Mouse (Mus musculus) CH12.LX (cell line): ENCODE data around the gene Ldah. TPM values are rescaled to one million over a fixed set of nuclear protein-coding genes. Genes with fewer than 3 reads are reported as not detected.

Experiments
- DNase-seq: peaks from one replicate; pipeline ENCODE4 v3.0.0-alpha.2; 2013; ENCODE audit errors: extremely low read depth
- H3K27ac ChIP-seq: 2 replicates; pipeline ENCODE4 v1.5.1; 2012; ENCODE audit warnings: low read depth, mild to moderate bottlenecking, control low read depth, moderate library complexity; ENCODE audit not compliant: insufficient read depth
- H3K27me3 ChIP-seq: replicated peaks from 2 replicates; pipeline ENCODE3; 2012; ENCODE audit warnings: inconsistent platforms
- H3K36me3 ChIP-seq, 2 experiments: replicated peaks in 1 of 2; 2 replicates each; pipeline versions ENCODE3 to v1.6.1; 2012; ENCODE audit warnings: inconsistent platforms in 1 of 2, low read length in 1 of 2, mild to moderate bottlenecking in 1 of 2, mixed read lengths in 1 of 2, moderate library complexity in 1 of 2; ENCODE audit not compliant: control insufficient read depth in 1 of 2, insufficient read depth in 1 of 2
- H3K4me1 ChIP-seq, 2 experiments: 2 replicates each; pipeline ENCODE4 v1.6.1; 2012; ENCODE audit warnings: inconsistent platforms in 1 of 2, moderate library complexity in 1 of 2; ENCODE audit not compliant: insufficient read depth in 2 of 2, control insufficient read depth in 1 of 2
- H3K4me2 ChIP-seq: 2 replicates; pipeline ENCODE4 v1.6.1; 2012; ENCODE audit warnings: low read depth, mild to moderate bottlenecking, control low read depth; ENCODE audit not compliant: poor library complexity, insufficient read depth, severe bottlenecking
- H3K4me3 ChIP-seq, 3 experiments: fragments of 150-350 bp in 1 of 3; sonication (generic) in 1 of 3; replicated peaks in 1 of 3; 2 replicates each; pipeline versions ENCODE3 to v1.5.1; 2011 to 2012; ENCODE audit warnings: low read depth in 2 of 3, low read length in 2 of 3, mild to moderate bottlenecking in 2 of 3, moderate library complexity in 2 of 3, control low read depth in 1 of 3, improper control_type of control experiment in 1 of 3, inconsistent platforms in 1 of 3, mixed read lengths in 1 of 3; ENCODE audit not compliant: poor library complexity in 1 of 3
- H3K79me2 ChIP-seq: replicated peaks from 2 replicates; pipeline ENCODE4 v1.6.1; 2012; ENCODE audit warnings: mild to moderate bottlenecking, moderate library complexity; ENCODE audit not compliant: control insufficient read depth, poor library complexity, insufficient read depth, severe bottlenecking; ENCODE audit errors: extremely low read depth
- H3K9ac ChIP-seq: 2 replicates; pipeline ENCODE4 v1.6.1; 2012; ENCODE audit warnings: low read depth, mild to moderate bottlenecking, control low read depth, moderate library complexity; ENCODE audit not compliant: insufficient read depth
- H3K9me3 ChIP-seq: replicated peaks from 2 replicates; pipeline ENCODE3; 2012; ENCODE audit warnings: low read length, inconsistent platforms, mixed read lengths
- BHLHE40 ChIP-seq: IDR thresholded peaks from 2 replicates; pipeline ENCODE4 v1.6.1; 2011; ENCODE audit warnings: mild to moderate bottlenecking, low read depth, low read length, improper control_type of control experiment
- CHD1 ChIP-seq: IDR thresholded peaks from 2 replicates; pipeline ENCODE4 v1.6.1; 2012; ENCODE audit warnings: low read depth, low read length, improper control_type of control experiment, inconsistent platforms
- CHD2 ChIP-seq: IDR thresholded peaks from 2 replicates; pipeline ENCODE4 v1.6.1; 2011; ENCODE audit warnings: low read length, improper control_type of control experiment
- CTCF ChIP-seq, 2 experiments: IDR thresholded peaks in 1 of 2; conservative IDR thresholded peaks in 1 of 2; 2 replicates each; pipeline ENCODE4 v1.5.1; 2011 to 2012; ENCODE audit warnings: low read depth in 2 of 2, low read length in 2 of 2, improper control_type of control experiment in 1 of 2, inconsistent platforms in 1 of 2, mild to moderate bottlenecking in 1 of 2, moderate library complexity in 1 of 2
- ELF1 ChIP-seq: IDR thresholded peaks from 2 replicates; pipeline ENCODE4 v1.6.1; 2014; ENCODE audit warnings: low read depth, mild to moderate bottlenecking, inconsistent platforms, low read length, improper control_type of control experiment
- ETS1 ChIP-seq: conservative IDR thresholded peaks from 2 replicates; pipeline ENCODE4 v1.6.1; 2012; ENCODE audit warnings: low read depth, mild to moderate bottlenecking, inconsistent platforms, low read length, improper control_type of control experiment, moderate library complexity
- GABPA ChIP-seq: IDR thresholded peaks from 2 replicates; pipeline ENCODE4 v1.6.1; 2012; ENCODE audit warnings: low read depth, low read length, improper control_type of control experiment, inconsistent platforms; ENCODE audit not compliant: insufficient replicate concordance
- JUN ChIP-seq: IDR thresholded peaks from 2 replicates; pipeline ENCODE4 v1.6.1; 2011; ENCODE audit warnings: low read depth, mild to moderate bottlenecking, low read length, improper control_type of control experiment, moderate library complexity; ENCODE audit not compliant: insufficient read depth
- KAT2A ChIP-seq: IDR thresholded peaks from 2 replicates; pipeline ENCODE4 v1.6.1; 2012; ENCODE audit warnings: low read length, improper control_type of control experiment, inconsistent platforms; ENCODE audit not compliant: insufficient replicate concordance
- MAX ChIP-seq: IDR thresholded peaks from 2 replicates; pipeline ENCODE4 v1.6.1; 2011; ENCODE audit warnings: low read length, improper control_type of control experiment
- MAZ ChIP-seq: IDR thresholded peaks from 2 replicates; pipeline ENCODE4 v1.6.1; 2012; ENCODE audit warnings: low read depth, mild to moderate bottlenecking, inconsistent platforms, low read length, improper control_type of control experiment, moderate library complexity
- MEF2A ChIP-seq: IDR thresholded peaks from 2 replicates; pipeline ENCODE4 v1.6.1; 2014; ENCODE audit warnings: low read depth, mild to moderate bottlenecking, inconsistent platforms, low read length, improper control_type of control experiment, borderline replicate concordance
- NRF1 ChIP-seq: IDR thresholded peaks from 2 replicates; pipeline ENCODE4 v1.6.1; 2014; ENCODE audit warnings: low read depth, mild to moderate bottlenecking, inconsistent platforms, low read length, improper control_type of control experiment, moderate library complexity
- PAX5 ChIP-seq: IDR thresholded peaks from 2 replicates; pipeline ENCODE4 v1.6.1; 2012; ENCODE audit warnings: low read length, inconsistent platforms, mixed read lengths
- POLR2A ChIP-seq: IDR thresholded peaks from 2 replicates; pipeline ENCODE4 v1.6.1; 2011; ENCODE audit warnings: low read depth, mild to moderate bottlenecking, improper control_type of control experiment, low read length
- POLR2AphosphoS2 ChIP-seq: IDR thresholded peaks from 2 replicates; pipeline ENCODE4 v1.6.1; 2011; ENCODE audit warnings: low read depth, low read length, improper control_type of control experiment
- TCF12 ChIP-seq: IDR thresholded peaks from 2 replicates; pipeline ENCODE4 v1.6.1; 2014; ENCODE audit warnings: low read depth, mild to moderate bottlenecking, inconsistent platforms, low read length, improper control_type of control experiment
- USF1 ChIP-seq: IDR thresholded peaks from 2 replicates; pipeline ENCODE4 v1.6.1; 2014; ENCODE audit warnings: low read depth, mild to moderate bottlenecking, inconsistent platforms, low read length, improper control_type of control experiment
- USF2 ChIP-seq: conservative IDR thresholded peaks from 2 replicates; pipeline ENCODE4 v1.6.1; 2011; ENCODE audit warnings: low read depth, low read length, improper control_type of control experiment
- ZC3H11A ChIP-seq: IDR thresholded peaks from 2 replicates; pipeline ENCODE4 v1.6.1; 2012; ENCODE audit warnings: low read depth, mild to moderate bottlenecking, inconsistent platforms, low read length, improper control_type of control experiment
- ZNF384 ChIP-seq: IDR thresholded peaks from 2 replicates; pipeline ENCODE4 v1.6.1; 2012; ENCODE audit warnings: low read depth, low read length, improper control_type of control experiment, inconsistent platforms
- dilution Hi-C: fragments of 300-500 bp; cut with MboI; formaldehyde crosslinking; loops from 2 replicates; pipeline ENCODE4 v1.14.3; 2020; ENCODE audit warnings: low sequenced_read_pairs; ENCODE audit not compliant: extremely low pct_unique_long_range_greater_than_20kb, extremely low pct_ligation_motif_present
- in situ Hi-C: fragments of 300-500 bp; cut with MboI; formaldehyde crosslinking; loops from 3 replicates; pipeline ENCODE4 v1.14.3; 2019; ENCODE audit warnings: low sequenced_read_pairs, low pct_ligation_motif_present, low pct_unique_long_range_greater_than_20kb, mixed read lengths
- polyA plus RNA-seq: library from polyadenylated mRNA; unstranded; fragments of >175 nt; gene quantifications from 2 replicates; pipeline ENCODE4 v1.2.1, GENCODE M21; 2012; ENCODE audit warnings: low read depth; ENCODE audit not compliant: insufficient read length
- total RNA-seq, 2 experiments: library from RNA; depleted of rRNA; stranded (reverse); fragments of 300-350 nt in 1 of 2; fragments of >200 nt in 1 of 2; gene quantifications; 2 replicates each; pipeline ENCODE4 v1.2.3; 2012 to 2014

The Ldah gene
- total and polyA plus RNA-seq, 3 experiments, result 18.2 to 41.5 (median 34.5) TPM

GRCm38 (mm10) chr12:8332174-8332542 lies 124.3 kb downstream of the Ldah start:
- H3K27me3 ChIP-seq, result no peaks in the 10 kb centered on the region
- no peak for DNase-seq
- no peak overlapping the region for H3K4me2 ChIP-seq
- H3K27ac ChIP-seq, result no peak overlapping the region
- H3K4me1 ChIP-seq, result peaks cover 4 to 23% of the 10 kb centered on the region in 2 experiments; a peak in 2 of 4 replicates
- no peak overlapping the region for H3K4me3 ChIP-seq
- in situ Hi-C loops, result no loop called here
- no peaks in the 10 kb centered on the region for H3K9me3 ChIP-seq
- no peak for TF ChIP-seq POLR2AphosphoS2
- TF ChIP-seq MEF2A, result no peak
- no peak for TF ChIP-seq ZC3H11A
- TF ChIP-seq TCF12, result no peak
- TF ChIP-seq POLR2A, result no peak
- TF ChIP-seq KAT2A, result no peak
- H3K36me3 ChIP-seq, result peaks cover 26 to 95% of the 10 kb centered on the region in 2 experiments
- no peak overlapping the region for H3K9ac ChIP-seq
- H3K79me2 ChIP-seq, result no peaks in the 10 kb centered on the region
- dilution Hi-C loops, result no loop called here

GRCm38 (mm10) chr12:8333617-8334016 lies 125.7 kb downstream of the Ldah start:
- Histone ChIP-seq H3K9me3 (no peaks in the 10 kb centered on the region), H3K4me3 (no peak overlapping the region), H3K4me2 (no peak overlapping the region), H3K9ac (no peak overlapping the region), H3K27ac (no peak overlapping the region), H3K36me3 (peaks cover 28 to 97% of the 10 kb centered on the region in 2 experiments), H3K27me3 (no peaks in the 10 kb centered on the region), H3K79me2 (no peaks in the 10 kb centered on the region), H3K4me1 (peaks cover 4 to 15% of the 10 kb centered on the region in 2 experiments; a peak in 1 of 4 replicates)
- no peak for DNase-seq
- dilution Hi-C loops, result no loop called here
- in situ Hi-C loops, result no loop called here
- TF ChIP-seq JUN (no peak), MEF2A (no peak), USF1 (no peak), NRF1 (no peak), ELF1 (no peak), MAX (no peak), ETS1 (no peak)

DNA sequence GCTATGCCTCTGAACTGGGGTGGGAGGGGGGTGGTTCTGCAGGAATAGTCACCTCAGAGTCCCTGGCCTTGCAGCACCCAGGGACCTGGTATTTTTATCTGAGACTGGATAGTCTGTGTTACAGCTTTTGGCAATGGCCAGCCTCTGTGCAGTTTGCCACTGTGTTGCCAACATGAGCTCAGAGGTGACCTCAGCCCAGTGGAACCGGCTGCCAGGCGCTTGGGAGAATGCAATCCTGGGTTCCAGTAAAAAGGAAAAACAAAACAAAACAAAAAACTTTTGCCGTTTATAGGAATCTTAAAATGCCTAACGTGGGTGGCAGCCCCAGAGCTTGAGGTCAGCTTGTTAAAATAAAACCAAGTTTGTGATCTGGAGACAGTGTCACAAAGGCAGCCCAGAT lies 126.4 kb downstream of the Ldah start:
- H3K36me3 ChIP-seq, result peaks cover 31 to 97% of the 10 kb centered on the region in 2 experiments
- H3K4me2 ChIP-seq, result no peak overlapping the region
- no peak overlapping the region for H3K4me3 ChIP-seq
- DNase-seq, result no peak
- H3K4me1 ChIP-seq, result peaks cover 4 to 15% of the 10 kb centered on the region in 2 experiments; a peak in 1 of 4 replicates
- H3K27ac ChIP-seq, result no peak overlapping the region
- TF ChIP-seq ZNF384 (no peak), CHD1 (no peak), TCF12 (no peak), MEF2A (no peak), CHD2 (no peak), CTCF (conservative IDR thresholded peaks at IDR 0.05 in 1 of 2, IDR thresholded peaks at IDR 0.05 in 1 of 2; ENCODE audit: low read depth in 2 of 2, low read length in 2 of 2) (no peak), ZC3H11A (no peak), MAZ (no peak), USF2 (no peak), PAX5 (no peak), MAX (no peak), BHLHE40 (no peak), GABPA (no peak), ETS1 (no peak)
- no peaks in the 10 kb centered on the region for H3K27me3 ChIP-seq
- dilution Hi-C loops (no loop called here), in situ Hi-C loops (no loop called here)
- no peaks in the 10 kb centered on the region for H3K9me3 ChIP-seq
- no peak overlapping the region for H3K9ac ChIP-seq
- no peaks in the 10 kb centered on the region for H3K79me2 ChIP-seq
